Mouse (Mus musculus): Measurements from ENCODE around the gene Creb5.

Gene Creb5

DNA sequence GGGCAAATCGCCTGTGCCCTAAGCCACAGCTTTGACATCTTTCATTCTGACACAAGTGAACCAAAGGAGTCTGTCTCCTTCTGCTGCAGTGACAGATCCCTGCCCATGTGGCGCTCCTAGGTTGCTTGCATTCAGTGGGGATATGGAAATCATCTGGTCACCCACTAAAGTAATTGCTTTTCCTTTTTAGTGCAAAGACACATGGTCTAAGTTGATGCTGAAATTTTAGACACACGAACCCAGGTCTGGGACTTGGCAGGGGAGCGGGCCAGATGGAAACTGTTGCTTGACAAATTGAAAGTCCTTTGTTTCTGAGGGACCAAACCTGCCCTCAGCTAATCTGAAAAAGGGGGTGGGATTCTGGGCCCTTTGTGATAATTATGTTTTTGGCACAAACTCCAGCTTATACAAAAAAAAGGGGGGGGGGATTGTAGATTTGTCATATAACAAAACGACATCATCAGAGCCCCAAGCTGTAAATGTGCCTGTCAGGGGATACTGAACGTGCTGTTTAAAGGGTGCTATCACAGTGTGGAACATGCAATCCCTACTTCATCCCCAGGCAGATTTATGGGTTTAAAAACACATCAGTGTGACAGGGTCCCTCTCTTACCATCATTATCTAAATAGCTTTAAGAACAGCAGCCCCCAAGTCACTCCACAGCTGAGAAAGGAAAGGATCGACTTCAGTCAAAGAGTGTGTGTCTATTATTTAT lies 401.9 kb downstream of the Creb5 start:
- in situ Hi-C loops (cut with MboI; ENCODE audit: low pct_unique_long_range_greater_than_20kb in 1 of 2, low sequenced_read_pairs in 2 of 2, unreplicated experiment in 1 of 2) = no loop called here

DNA sequence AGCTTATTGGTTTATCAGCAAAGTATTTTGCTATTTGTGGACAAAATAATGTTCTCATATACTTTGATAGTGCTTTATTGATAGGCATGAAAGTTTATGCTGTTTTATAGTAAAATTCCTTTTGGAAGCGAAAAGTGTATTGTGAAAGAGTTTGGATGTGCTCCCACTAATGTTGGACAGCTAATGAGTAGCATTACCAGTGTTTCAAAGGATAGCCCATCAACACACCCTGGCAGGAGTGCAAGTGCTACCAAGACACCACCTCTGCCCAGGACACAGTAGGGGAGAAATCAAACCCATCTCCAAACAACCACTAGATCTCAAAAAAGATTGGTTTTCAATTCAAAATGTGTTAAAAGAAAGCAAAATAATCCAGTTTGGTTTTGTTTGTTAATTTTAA lies 403.9 kb downstream of the Creb5 start:
- in situ Hi-C loops (cut with MboI; ENCODE audit: low pct_unique_long_range_greater_than_20kb in 1 of 2, low sequenced_read_pairs in 2 of 2, unreplicated experiment in 1 of 2) = no loop called here

DNA sequence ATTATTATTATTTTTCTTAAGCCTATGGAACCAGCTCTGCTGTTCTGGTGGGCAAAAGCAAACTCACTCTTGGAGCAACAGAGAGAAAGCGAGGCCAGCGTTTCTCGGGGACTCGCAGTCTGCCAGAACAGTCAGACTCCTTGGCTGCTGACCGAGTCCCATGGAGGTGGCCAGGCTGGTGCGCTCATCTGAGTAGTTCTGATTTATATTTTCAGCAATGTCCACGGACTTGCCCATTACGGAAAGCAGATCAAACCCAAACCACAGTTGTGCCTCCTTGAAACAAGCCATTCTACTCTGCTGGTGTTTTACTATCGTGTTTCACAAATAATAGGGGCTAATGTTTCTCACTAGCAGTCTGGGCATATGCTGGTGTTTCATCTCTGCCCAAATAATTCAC lies 408.1 kb downstream of the Creb5 start:
- in situ Hi-C loops (cut with MboI; ENCODE audit: low pct_unique_long_range_greater_than_20kb in 1 of 2, low sequenced_read_pairs in 2 of 2, unreplicated experiment in 1 of 2) = no loop called here

DNA sequence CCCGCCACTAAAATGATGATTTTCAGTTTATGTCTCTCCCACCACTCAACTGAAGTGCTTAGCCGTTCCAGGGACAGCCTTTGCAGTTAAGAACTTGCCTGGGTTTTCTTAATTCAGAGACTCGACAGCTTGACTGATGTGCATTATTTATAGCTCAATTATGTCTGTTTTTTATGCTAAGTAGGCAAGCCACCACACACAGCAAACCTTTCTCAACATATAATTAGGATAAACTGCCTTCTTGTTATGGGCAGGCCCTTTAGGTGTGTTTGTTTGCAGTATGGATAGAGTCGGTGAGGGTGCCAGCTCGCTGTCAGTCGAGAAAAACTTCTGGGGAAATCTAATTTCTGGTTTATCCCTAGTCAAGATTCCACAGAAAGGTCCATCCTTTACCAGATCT lies 409.4 kb downstream of the Creb5 start:
- in situ Hi-C loops (cut with MboI; ENCODE audit: low pct_unique_long_range_greater_than_20kb in 1 of 2, low sequenced_read_pairs in 2 of 2, unreplicated experiment in 1 of 2) = no loop called here

DNA sequence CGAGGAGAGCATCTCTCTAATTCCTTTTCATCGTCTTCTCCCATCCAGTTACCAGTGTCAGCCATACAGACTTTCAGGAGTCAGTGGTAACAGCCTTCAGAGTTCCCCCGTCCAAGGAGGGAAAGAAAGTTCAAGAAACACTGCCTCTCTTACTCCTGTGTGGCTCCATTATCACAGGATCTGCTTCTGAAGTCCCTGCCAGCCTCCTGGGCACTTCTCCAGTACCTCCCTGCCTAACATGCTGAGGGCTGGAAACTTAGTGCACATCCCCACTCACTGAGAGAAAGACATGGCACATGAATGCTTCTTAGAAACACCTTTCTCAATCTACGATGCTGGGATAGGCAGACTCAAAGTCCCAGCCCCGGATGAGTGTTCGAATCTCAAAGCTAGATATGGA lies 409.9 kb downstream of the Creb5 start:
- in situ Hi-C loops (cut with MboI; ENCODE audit: low pct_unique_long_range_greater_than_20kb in 1 of 2, low sequenced_read_pairs in 2 of 2, unreplicated experiment in 1 of 2) = no loop called here

DNA sequence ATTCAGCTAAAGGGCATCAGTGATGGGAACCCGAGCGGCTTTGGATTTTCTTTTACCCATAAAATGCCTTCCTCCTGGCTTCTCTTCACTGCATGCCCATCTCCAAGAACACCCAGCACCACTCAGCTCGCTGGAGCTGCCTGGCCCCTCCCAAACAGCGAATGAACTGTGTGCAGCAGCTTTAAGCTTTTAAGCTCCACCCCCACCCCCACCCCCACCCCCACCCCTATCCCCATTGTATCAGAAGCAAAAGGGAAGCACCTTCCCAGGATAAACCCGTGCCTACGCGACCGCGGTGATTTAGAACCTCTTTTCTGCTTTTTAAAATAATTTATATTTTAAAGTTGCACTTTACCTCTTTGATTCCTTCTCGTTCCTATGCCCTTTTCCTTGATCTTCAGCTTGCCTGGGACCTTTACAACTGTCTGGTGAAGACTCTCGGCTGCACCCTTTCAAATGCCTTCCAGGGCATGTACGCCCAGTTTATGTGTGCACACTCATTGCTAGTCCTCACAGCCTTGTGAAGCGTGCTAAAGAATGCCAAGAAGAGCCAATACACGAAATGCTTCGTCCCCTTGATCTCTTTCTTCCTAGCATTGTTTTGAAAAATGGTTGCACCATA lies 411.2 kb downstream of the Creb5 start:
- in situ Hi-C loops (cut with MboI; ENCODE audit: low pct_unique_long_range_greater_than_20kb in 1 of 2, low sequenced_read_pairs in 2 of 2, unreplicated experiment in 1 of 2) = no loop called here

DNA sequence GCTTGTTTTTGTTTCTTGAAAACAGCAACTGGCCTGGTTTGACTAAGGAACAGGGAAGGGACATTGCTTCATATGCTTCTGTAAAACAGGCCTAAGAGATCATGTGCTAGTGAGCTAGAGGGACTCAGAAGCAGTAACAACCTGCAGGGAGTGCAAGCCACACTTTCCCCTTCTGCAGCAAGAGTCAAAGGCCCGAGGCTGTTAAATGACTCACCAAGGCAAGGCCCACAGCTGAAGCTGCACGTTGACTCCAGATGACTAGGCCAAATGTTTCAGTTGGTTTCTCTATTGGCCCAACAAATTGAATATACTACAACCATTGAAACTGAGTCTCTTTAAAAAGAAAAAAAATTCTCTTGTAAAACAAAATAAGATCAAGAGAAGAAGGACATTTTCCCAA lies 417.4 kb downstream of the Creb5 start:
- in situ Hi-C loops (cut with MboI; ENCODE audit: low pct_unique_long_range_greater_than_20kb in 1 of 2, low sequenced_read_pairs in 2 of 2, unreplicated experiment in 1 of 2) = no loop called here

DNA sequence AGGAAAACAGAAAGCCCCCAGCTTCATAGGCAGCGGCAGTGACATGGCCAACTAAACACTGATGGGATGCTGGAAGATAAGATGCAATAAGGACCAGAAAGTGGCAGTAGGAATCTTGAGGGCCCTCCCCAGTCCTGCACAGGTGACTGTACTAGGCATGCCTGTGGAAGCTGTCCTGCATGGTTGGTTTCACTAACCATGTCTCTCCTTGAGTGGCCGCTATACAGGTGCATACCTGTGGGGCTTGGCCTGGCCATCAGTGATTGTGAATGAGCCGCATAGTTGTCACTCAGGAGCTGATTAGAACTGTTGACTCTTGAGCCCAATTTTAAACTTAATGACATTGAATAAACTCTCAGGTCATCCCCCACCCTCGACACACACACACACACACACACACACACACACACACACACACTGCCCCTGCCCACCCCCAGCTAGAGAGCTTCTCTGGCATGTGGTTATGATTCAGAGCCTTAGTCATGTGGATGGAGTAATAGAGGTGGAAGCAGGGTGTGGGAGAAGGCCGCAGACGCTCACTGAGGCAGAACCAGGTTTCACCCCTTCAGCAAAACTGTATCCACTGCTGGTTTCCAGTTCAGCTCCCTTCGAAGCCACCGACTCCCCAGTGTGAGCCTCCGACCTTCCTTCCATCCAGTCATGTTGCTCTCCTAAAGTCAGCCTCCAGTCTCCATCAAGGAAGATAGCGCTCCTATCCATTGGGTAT lies 419.7 kb downstream of the Creb5 start:
- in situ Hi-C loops (cut with MboI; ENCODE audit: low pct_unique_long_range_greater_than_20kb in 1 of 2, low sequenced_read_pairs in 2 of 2, unreplicated experiment in 1 of 2) = no loop called here

DNA sequence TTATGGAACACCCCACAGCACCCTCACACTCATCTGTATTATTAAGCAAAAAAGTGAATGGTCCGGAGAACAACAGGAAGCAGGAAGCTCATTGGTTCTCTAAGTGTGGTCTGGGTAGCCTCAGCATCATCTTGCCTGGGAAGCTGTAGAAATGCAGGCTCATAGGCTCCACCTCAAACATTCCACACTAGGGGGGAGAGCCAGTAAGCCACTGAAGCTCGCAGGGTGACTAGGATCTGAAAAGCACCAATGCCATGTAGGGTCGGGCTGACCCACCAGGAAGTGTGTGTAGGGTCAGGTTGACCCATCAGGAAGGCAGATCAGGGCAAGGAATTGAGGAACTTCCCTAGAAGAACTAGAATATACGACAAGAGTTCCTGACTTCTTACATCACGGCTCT lies 420.7 kb downstream of the Creb5 start:
- in situ Hi-C loops (cut with MboI; ENCODE audit: low pct_unique_long_range_greater_than_20kb in 1 of 2, low sequenced_read_pairs in 2 of 2, unreplicated experiment in 1 of 2) = no loop called here

DNA sequence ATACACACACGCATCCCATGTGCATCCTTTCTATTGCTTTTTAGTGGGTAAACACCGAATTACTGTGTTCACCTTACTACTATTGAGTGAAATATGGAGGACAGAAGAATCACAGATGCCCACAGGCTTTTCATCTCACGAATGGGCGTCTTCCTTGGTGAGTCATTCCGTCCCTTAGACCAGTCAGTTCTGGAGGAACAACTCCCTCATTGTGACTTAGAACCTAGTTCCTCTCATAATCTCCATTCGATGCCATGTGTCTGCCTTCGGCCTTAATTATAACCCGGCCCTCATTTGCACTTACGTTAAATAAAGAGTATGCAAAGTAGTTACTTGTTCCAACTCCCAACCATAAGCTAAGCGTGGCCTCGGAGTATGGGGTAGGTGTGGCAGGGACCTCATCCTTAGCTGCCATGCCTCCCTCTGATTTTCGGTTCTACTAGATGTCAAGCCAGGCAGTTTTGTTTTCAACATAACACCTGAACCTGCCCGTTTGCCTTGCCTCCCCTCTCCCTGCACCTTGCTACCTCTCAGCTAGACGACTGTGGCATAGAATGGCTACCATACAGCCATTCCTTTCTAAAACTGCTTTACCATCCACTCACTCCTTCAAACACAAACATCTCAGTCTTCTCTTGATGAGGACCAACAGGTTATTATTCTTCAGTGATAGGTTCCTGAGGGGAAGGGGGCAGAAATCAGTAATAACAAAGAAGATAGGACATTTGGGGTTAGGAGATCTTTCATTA lies 422.8 kb downstream of the Creb5 start:
- in situ Hi-C loops (cut with MboI; ENCODE audit: low pct_unique_long_range_greater_than_20kb in 1 of 2, low sequenced_read_pairs in 2 of 2, unreplicated experiment in 1 of 2) = no loop called here

DNA sequence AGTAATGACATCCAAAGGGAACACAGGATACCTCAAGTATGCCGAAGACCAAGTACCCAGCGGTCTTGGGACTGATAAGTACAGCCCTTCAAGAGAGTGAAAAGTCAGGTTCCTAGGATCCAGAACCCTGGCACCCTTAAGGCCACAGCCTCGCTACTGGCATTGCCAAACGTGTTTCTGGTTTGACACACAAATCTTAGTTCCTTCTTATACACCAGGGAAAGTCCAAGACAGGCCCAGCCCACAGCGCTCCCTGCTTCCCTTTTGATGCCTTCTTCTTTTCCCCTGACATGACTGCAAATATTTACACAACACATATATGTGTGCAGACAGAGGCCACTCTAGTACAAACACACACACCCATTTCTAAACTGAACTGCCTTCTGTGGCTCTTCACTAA lies 423.5 kb downstream of the Creb5 start:
- in situ Hi-C loops (cut with MboI; ENCODE audit: low pct_unique_long_range_greater_than_20kb in 1 of 2, low sequenced_read_pairs in 2 of 2, unreplicated experiment in 1 of 2) = no loop called here

DNA sequence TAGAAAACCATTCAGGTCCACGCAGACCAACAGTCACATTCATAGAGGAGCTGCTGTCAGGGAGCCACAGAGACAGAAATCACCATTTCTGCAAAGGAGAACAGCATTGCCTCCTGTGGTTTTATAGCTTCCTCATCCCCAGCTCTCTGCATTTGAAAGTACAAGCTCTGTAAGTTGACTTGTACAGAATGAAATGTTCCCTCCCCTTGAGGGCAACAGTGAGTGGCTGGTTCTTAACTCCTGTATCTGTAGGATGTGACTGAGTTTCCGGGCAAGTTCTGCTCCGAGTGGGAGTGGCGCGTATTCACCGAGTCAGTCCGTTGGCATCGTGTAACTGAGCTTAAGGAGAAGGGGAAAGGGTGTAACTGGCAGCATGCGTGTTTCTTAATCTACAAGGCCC lies 426.1 kb downstream of the Creb5 start:
- in situ Hi-C loops (cut with MboI; ENCODE audit: low pct_unique_long_range_greater_than_20kb in 1 of 2, low sequenced_read_pairs in 2 of 2, unreplicated experiment in 1 of 2) = no loop called here

DNA sequence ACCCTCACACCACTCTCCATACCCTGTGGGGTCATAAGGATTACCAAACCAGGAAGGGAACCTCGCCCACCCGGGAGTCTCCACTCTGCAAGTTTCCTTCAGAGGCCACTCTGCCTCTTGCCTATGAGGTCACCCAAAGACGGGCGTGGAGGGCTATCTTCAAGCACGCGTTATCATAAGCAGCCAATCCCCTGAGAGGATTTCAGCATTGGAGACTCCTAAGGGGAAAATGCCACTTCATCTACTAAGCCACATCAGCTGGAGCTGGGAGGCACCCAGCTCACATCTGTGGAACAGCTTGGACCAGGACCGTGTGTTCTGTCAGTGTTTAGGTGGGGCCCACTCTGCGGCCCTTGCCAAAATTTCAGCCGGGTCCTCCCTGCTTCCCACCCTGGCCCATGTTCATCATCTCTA lies 427.8 kb downstream of the Creb5 start:
- in situ Hi-C loops (cut with MboI; ENCODE audit: low pct_unique_long_range_greater_than_20kb in 1 of 2, low sequenced_read_pairs in 2 of 2, unreplicated experiment in 1 of 2) = no loop called here

DNA sequence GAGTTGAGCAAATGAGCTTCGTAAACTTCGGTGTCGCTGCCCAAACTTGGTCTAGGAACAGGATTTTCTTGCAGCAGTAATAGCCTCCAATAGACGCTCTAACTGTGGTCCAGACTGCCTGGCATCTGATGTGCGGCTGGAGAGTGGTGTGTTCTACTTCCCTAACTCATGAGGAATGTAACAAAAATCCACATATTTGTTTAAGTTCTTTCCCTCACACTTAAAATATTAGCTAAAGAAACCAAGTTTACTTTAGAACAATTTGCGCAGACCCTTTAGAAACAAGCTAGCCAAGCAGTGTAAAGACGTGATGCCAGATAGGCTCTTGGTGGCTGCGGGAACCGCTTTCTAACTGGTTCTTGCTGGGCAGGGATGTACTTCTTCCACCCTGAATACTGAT lies 428.9 kb downstream of the Creb5 start:
- in situ Hi-C loops (cut with MboI; ENCODE audit: low pct_unique_long_range_greater_than_20kb in 1 of 2, low sequenced_read_pairs in 2 of 2, unreplicated experiment in 1 of 2) = no loop called here

DNA sequence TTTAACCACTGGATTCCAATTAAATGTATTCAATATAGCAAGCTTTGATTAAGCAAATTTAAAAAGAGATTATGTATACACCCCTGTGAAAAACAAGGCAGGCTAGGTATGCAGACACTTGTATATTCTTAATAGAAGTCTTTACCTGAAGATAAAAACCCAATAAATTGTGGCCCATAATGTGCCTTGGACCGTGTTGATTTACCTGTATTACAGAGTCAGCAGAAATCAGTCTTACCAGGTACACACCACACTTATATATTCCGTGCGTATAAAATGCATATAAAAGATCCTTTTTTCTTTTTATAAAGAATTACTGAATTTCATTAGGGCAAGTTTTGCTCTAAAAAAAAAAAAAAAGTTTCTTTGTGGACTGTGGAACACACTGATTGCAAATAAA lies 432.9 kb downstream of the Creb5 start:
- in situ Hi-C loops (cut with MboI; ENCODE audit: low pct_unique_long_range_greater_than_20kb in 1 of 2, low sequenced_read_pairs in 2 of 2, unreplicated experiment in 1 of 2) = loop anchor here in 1 of 2 experiments (10.0 kb wide), 1 partner anchor 195 kb away; no protein-coding TSS in a partner anchor

DNA sequence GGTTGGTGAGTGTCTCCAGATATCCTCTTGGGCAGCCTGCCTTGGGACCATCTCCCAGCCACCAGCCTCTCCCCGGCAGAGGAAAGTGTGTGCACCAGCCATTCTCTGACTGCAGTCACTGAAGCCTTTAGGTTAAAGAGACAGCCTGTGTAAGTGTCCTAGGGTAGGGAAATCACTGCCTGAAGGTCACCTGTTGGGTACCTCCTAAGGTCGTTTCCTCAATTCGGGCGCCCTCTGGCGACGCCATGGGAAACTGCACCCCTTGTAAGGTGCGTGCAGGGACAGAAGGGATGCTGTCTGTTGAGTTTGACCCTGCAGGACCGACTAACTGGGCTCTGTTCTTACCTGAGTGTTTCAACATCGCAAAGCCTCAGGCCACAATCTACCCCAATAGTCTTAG lies 434.5 kb downstream of the Creb5 start:
- in situ Hi-C loops (cut with MboI; ENCODE audit: low pct_unique_long_range_greater_than_20kb in 1 of 2, low sequenced_read_pairs in 2 of 2, unreplicated experiment in 1 of 2) = loop anchor here in 1 of 2 experiments (10.0 kb wide), 1 partner anchor 197 kb away; no protein-coding TSS in a partner anchor

DNA sequence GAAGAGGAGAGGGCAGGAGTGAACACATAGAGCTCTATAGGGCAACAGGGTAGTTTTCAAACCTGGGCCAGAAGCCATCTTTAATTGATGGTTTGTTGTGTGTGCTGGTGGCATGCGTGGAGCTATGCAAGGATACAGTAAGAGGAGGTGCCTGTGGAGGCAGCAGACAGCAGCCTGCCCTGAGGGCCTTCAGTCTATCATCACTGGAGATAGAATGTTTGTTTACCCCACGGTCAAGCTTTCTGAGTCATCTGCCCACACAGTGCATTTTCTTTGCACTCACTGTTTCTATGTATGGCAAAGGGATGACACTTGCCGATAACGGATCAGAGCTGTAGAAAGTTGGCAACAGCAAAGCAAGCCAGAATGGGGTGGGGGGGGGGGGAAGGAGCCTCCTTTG lies 435.6 kb downstream of the Creb5 start:
- in situ Hi-C loops (cut with MboI; ENCODE audit: low pct_unique_long_range_greater_than_20kb in 1 of 2, low sequenced_read_pairs in 2 of 2, unreplicated experiment in 1 of 2) = loop anchor here in 1 of 2 experiments (10.0 kb wide), 1 partner anchor 198 kb away; no protein-coding TSS in a partner anchor

DNA sequence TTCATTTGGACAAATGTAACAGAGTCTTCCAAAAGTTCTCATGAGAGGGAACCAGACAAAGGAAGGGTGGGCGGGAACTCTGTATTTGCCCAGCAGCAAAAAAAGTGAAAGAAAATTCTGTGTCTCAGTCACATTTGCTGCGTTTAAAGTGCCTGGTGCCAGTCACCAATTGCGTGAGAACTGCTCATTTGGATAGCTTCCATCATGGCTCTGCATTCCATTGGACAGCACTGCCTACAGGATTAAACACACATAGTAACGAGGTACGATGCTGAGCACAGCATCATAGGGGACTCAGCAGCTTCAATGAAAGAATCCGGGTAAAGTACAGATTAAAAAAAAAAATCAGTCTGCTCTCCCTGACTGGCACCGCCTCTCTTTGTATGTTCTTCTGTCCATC lies 443.4 kb downstream of the Creb5 start:
- in situ Hi-C loops (cut with MboI; ENCODE audit: low pct_unique_long_range_greater_than_20kb in 1 of 2, low sequenced_read_pairs in 2 of 2, unreplicated experiment in 1 of 2) = no loop called here

DNA sequence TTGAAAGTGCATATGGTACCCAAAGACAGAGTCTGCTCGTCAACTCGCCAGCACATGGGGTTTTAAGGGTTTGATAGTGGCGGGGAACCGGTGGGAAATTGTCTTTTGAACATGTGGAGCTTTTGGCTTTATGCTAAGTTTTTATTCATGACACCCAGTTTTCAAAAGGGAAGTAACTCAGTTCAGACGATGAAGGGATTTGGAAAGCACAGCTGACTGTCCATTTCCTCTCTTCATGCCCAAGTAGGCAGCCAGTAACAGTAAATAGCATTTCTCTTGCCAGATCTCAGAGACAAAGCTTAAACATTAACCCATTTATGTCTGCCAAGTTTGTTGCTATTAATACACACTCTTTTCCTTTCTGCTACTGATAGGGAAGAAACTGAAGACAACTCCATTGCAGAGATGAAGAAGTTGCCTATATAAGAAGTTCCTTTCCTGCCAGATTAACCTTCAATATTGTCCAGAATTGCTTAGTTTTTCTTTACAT lies 444.0 kb downstream of the Creb5 start:
- in situ Hi-C loops (cut with MboI; ENCODE audit: low pct_unique_long_range_greater_than_20kb in 1 of 2, low sequenced_read_pairs in 2 of 2, unreplicated experiment in 1 of 2) = no loop called here
